22 mouse cellular contexts compared by ENCODE assay signal in genomic region chr13:44128506-44129274, GRCm38 (mm10).
"Had no signal": no experiment of that assay in that cellular context is flagged by ENCODE, and none has a peak within 500 bp of the region (broad histone marks: within the 10 kb centered on the region; RNA-seq: fewer than 3 reads in every experiment).

No protein-coding gene starts in this region.

- H3K9ac ChIP-seq: intestine, embryonic 15.5 days; kidney, embryonic 15.5 days; limb, embryonic 13.5 days; liver, embryonic 12.5 days; liver, embryonic 15.5 days; neural tube, embryonic 12.5 days; neural tube, embryonic 15.5 days had no signal

- H3K27me3 ChIP-seq: intestine, embryonic 15.5 days; kidney, embryonic 15.5 days; limb, embryonic 13.5 days; liver, embryonic 12.5 days; liver, embryonic 15.5 days; neural tube, embryonic 12.5 days; neural tube, embryonic 15.5 days had no signal

- ATAC-seq: intestine, embryonic 15.5 days; liver, embryonic 12.5 days had no signal

- H3K4me2 ChIP-seq: intestine, embryonic 15.5 days; kidney, embryonic 15.5 days; limb, embryonic 13.5 days; liver, embryonic 12.5 days; liver, embryonic 15.5 days; midbrain, embryonic 11.5 days; neural tube, embryonic 12.5 days; neural tube, embryonic 15.5 days had no signal

- DNase-seq: kidney, adult 11 months; kidney, adult 8-10 months; kidney, postnatal 10 days; kidney, postnatal 36 days; liver; midbrain, embryonic 14.5 days; right cerebral cortex, adult 18-20 months; right cerebral cortex, postnatal 14 days; right cerebral cortex, postnatal 4 days; thymus, postnatal 25 days had no signal

- H3K36me3 ChIP-seq: intestine, embryonic 15.5 days; kidney, embryonic 15.5 days; limb, embryonic 10.5 days; limb, embryonic 13.5 days; liver, embryonic 12.5 days; liver, embryonic 15.5 days; neural tube, embryonic 12.5 days; neural tube, embryonic 15.5 days had no signal

- H3K4me1 ChIP-seq: intestine, embryonic 15.5 days; liver, embryonic 15.5 days had no signal

- H3K9me3 ChIP-seq: intestine, embryonic 15.5 days; kidney, embryonic 15.5 days; limb, embryonic 10.5 days; limb, embryonic 13.5 days; liver, embryonic 12.5 days; liver, embryonic 15.5 days; neural tube, embryonic 12.5 days; neural tube, embryonic 15.5 days had no signal

- H3K27ac ChIP-seq: intestine, embryonic 15.5 days; kidney, embryonic 15.5 days; limb, embryonic 10.5 days; limb, embryonic 13.5 days; liver, embryonic 12.5 days; liver, embryonic 15.5 days; macrophage; neural tube, embryonic 12.5 days; neural tube, embryonic 15.5 days; stomach, postnatal 0 days had no signal

- H3K4me3 ChIP-seq: intestine, embryonic 15.5 days; kidney, embryonic 15.5 days; limb, embryonic 10.5 days; limb, embryonic 13.5 days; liver, embryonic 12.5 days; liver, embryonic 15.5 days; megakaryocyte, embryonic 14.5 days; neural tube, embryonic 12.5 days; neural tube, embryonic 15.5 days had no signal
